Mouse (Mus musculus) kidney, embryonic 15.5 days (tissue): ENCODE measurements around the gene Kmo. TPM values are rescaled to one million over a fixed set of nuclear protein-coding genes. Genes with fewer than 3 reads are reported as not detected.

Experiments
- ATAC-seq: fragments of 200-750 bp; cut with Nextera tagmentation; replicated peaks from 2 replicates; pipeline ENCODE4 v1.8.0; 2017; ENCODE audit warnings: moderate TSS enrichment; ENCODE audit not compliant: low FRiP score
- H3K27ac ChIP-seq: fragments of 300-500 bp; sonication (generic); 2 replicates; pipeline ENCODE4 v1.5.1; 2015; ENCODE audit warnings: mild to moderate bottlenecking, inconsistent platforms
- H3K27me3 ChIP-seq: fragments of 300-500 bp; sonication (generic); 2 replicates; pipeline ENCODE4 v1.6.1; 2015; ENCODE audit warnings: inconsistent platforms
- H3K36me3 ChIP-seq: fragments of 300-500 bp; sonication (generic); 2 replicates; pipeline ENCODE4 v1.6.1; 2015; ENCODE audit warnings: inconsistent platforms
- H3K4me1 ChIP-seq: fragments of 300-500 bp; sonication (generic); 2 replicates; pipeline ENCODE4 v1.6.1; 2015; ENCODE audit warnings: inconsistent platforms
- H3K4me2 ChIP-seq: fragments of 300-500 bp; sonication (generic); 2 replicates; pipeline ENCODE4 v1.6.1; 2015; ENCODE audit warnings: moderate library complexity, mild to moderate bottlenecking, inconsistent platforms
- H3K4me3 ChIP-seq: fragments of 300-500 bp; sonication (generic); replicated peaks from 2 replicates; pipeline ENCODE4 v1.5.1; 2015; ENCODE audit warnings: mild to moderate bottlenecking, inconsistent platforms
- H3K9ac ChIP-seq: fragments of 300-500 bp; sonication (generic); 2 replicates; pipeline ENCODE4 v1.6.1; 2015; ENCODE audit warnings: mild to moderate bottlenecking, inconsistent platforms
- H3K9me3 ChIP-seq: fragments of 300-500 bp; sonication (generic); replicated peaks from 2 replicates; pipeline ENCODE4 v1.6.1; 2016; ENCODE audit warnings: inconsistent platforms
- WGBS: fragments of 180-500 bp; shearing (Covaris S2); methylation state at CpG from one replicate; pipeline ENCODE4 v1.1.7; 2015; ENCODE audit warnings: mixed read lengths; 5-methylcytosine and 5-hydroxymethylcytosine counted together
- polyA plus RNA-seq: library from polyadenylated mRNA; unstranded; fragments of >200 nt; fragmentation: Nextera tagmentation; extraction: Ambion mirVana; gene quantifications from 2 replicates; pipeline ENCODE4 v1.2.1, GENCODE M21; 2015

Kmo gene
- polyA plus RNA-seq, 1 experiment from 2014 or later = 0.25 TPM

- Histone ChIP-seq H3K36me3 (no peaks in the 10 kb centered on the region), H3K27ac (no peak overlapping the region), H3K27me3 (no peaks in the 10 kb centered on the region), H3K9ac (no peak overlapping the region), H3K9me3 (no peaks in the 10 kb centered on the region), H3K4me1 (no peaks in the 10 kb centered on the region), H3K4me3 (no peak overlapping the region), H3K4me2 (no peak overlapping the region)
- WGBS = 88% methylated on average over 7 of the region's 7 CpGs
- no peak for ATAC-seq
Measured at GRCm38 (mm10) chr1:175639072-175639471, 18.9 kb downstream of the Kmo start.

GRCm38 (mm10) chr1:175640435-175641150 lies 20.4 kb downstream of the Kmo start:
- Histone ChIP-seq H3K4me2 (no peak overlapping the region), H3K9me3 (no peaks in the 10 kb centered on the region), H3K27ac (no peak overlapping the region), H3K36me3 (no peaks in the 10 kb centered on the region), H3K9ac (no peak overlapping the region), H3K4me3 (no peak overlapping the region), H3K27me3 (no peaks in the 10 kb centered on the region), H3K4me1 (no peaks in the 10 kb centered on the region)
- ATAC-seq = no peak
- WGBS = 81% methylated on average over 6 of the region's 6 CpGs

GRCm38 (mm10) chr1:175643496-175644265 lies 23.5 kb downstream of the Kmo start:
- Histone ChIP-seq H3K36me3 (no peaks in the 10 kb centered on the region), H3K27ac (no peak overlapping the region), H3K9me3 (no peaks in the 10 kb centered on the region), H3K27me3 (no peaks in the 10 kb centered on the region), H3K9ac (no peak overlapping the region), H3K4me2 (no peak overlapping the region), H3K4me3 (no peak overlapping the region), H3K4me1 (no peaks in the 10 kb centered on the region)
- WGBS = 59% methylated on average over 5 of the region's 5 CpGs
- ATAC-seq = no peak

- ATAC-seq = no peak; the same call in 1 of the 2 replicates
- Histone ChIP-seq H3K36me3 (no peaks in the 10 kb centered on the region), H3K9ac (no peak overlapping the region), H3K4me1 (no peaks in the 10 kb centered on the region), H3K27ac (no peak overlapping the region), H3K9me3 (no peaks in the 10 kb centered on the region), H3K4me3 (no peak overlapping the region), H3K27me3 (no peaks in the 10 kb centered on the region), H3K4me2 (no peak overlapping the region)
- 42% methylated on average over 9 of the region's 9 CpGs for WGBS
Measured at GRCm38 (mm10) chr1:175646952-175647351, 26.8 kb downstream of the Kmo start.

- Histone ChIP-seq H3K36me3 (no peaks in the 10 kb centered on the region), H3K27me3 (no peaks in the 10 kb centered on the region), H3K4me3 (no peak overlapping the region), H3K9me3 (no peaks in the 10 kb centered on the region), H3K4me1 (no peaks in the 10 kb centered on the region), H3K9ac (no peak overlapping the region), H3K4me2 (no peak overlapping the region), H3K27ac (no peak overlapping the region)
- no peak for ATAC-seq
- 92% methylated on average over 4 of the region's 4 CpGs for WGBS
Measured at GRCm38 (mm10) chr1:175648615-175649014, 28.4 kb downstream of the Kmo start.

- 91% methylated on average over 4 of the region's 4 CpGs for WGBS
- no peaks in the 10 kb centered on the region for H3K4me1 ChIP-seq
- no peak overlapping the region for H3K9ac ChIP-seq
Measured at GRCm38 (mm10) chr1:175659900-175660299, 39.7 kb downstream of the Kmo start.

GRCm38 (mm10) chr1:175668666-175669405 lies 48.7 kb downstream of the Kmo start:
- no peaks in the 10 kb centered on the region for H3K27me3 ChIP-seq
- no peak overlapping the region for H3K9ac ChIP-seq
- H3K36me3 ChIP-seq = no peaks in the 10 kb centered on the region
- no peak overlapping the region for H3K4me2 ChIP-seq
- 76% methylated on average over 5 of the region's 5 CpGs for WGBS
- H3K27ac ChIP-seq = no peak overlapping the region
- no peak overlapping the region for H3K4me3 ChIP-seq
- H3K4me1 ChIP-seq = no peaks in the 10 kb centered on the region
- no peaks in the 10 kb centered on the region for H3K9me3 ChIP-seq
- peak; percentile 78; the same call in 1 of the 2 replicates for ATAC-seq

More at GRCm38 (mm10) chr1:175659900-175660299, 39.7 kb downstream of the Kmo start:
- Histone ChIP-seq H3K36me3 (no peaks in the 10 kb centered on the region), H3K9me3 (no peaks in the 10 kb centered on the region), H3K27me3 (no peaks in the 10 kb centered on the region), H3K4me3 (no peak overlapping the region), H3K27ac (no peak overlapping the region), H3K4me2 (no peak overlapping the region)
- no peak for ATAC-seq

GRCm38 (mm10) chr1:175669456-175669855 lies 49.3 kb downstream of the Kmo start:
- H3K9me3 ChIP-seq = no peaks in the 10 kb centered on the region
- 92% methylated on average over 3 of the region's 3 CpGs for WGBS
- H3K9ac ChIP-seq = no peak overlapping the region
- H3K27me3 ChIP-seq = no peaks in the 10 kb centered on the region
- no peak overlapping the region for H3K4me3 ChIP-seq
- no peaks in the 10 kb centered on the region for H3K36me3 ChIP-seq
- no peak overlapping the region for H3K4me2 ChIP-seq
- ATAC-seq = no peak
- no peaks in the 10 kb centered on the region for H3K4me1 ChIP-seq
- H3K27ac ChIP-seq = no peak overlapping the region

GRCm38 (mm10) chr1:175670042-175670441 lies 49.9 kb downstream of the Kmo start:
- no peaks in the 10 kb centered on the region for H3K4me1 ChIP-seq
- no peak for ATAC-seq
- H3K36me3 ChIP-seq = no peaks in the 10 kb centered on the region
- H3K27me3 ChIP-seq = no peaks in the 10 kb centered on the region
- no peak overlapping the region for H3K4me3 ChIP-seq
- no peak overlapping the region for H3K4me2 ChIP-seq
- no peaks in the 10 kb centered on the region for H3K9me3 ChIP-seq
- WGBS = 83% methylated on average over 7 of the region's 7 CpGs
- H3K27ac ChIP-seq = no peak overlapping the region
- no peak overlapping the region for H3K9ac ChIP-seq

GRCm38 (mm10) chr1:175671626-175672025 lies 51.4 kb downstream of the Kmo start:
- no peak for ATAC-seq

GRCm38 (mm10) chr1:175673563-175674325 lies 53.6 kb downstream of the Kmo start:
- no peak overlapping the region for H3K4me2 ChIP-seq
- H3K4me1 ChIP-seq = no peaks in the 10 kb centered on the region
- WGBS = 76% methylated on average over 7 of the region's 7 CpGs
- H3K36me3 ChIP-seq = no peaks in the 10 kb centered on the region
- no peaks in the 10 kb centered on the region for H3K27me3 ChIP-seq
- ATAC-seq = no peak
- H3K27ac ChIP-seq = no peak overlapping the region
- no peak overlapping the region for H3K9ac ChIP-seq
- H3K9me3 ChIP-seq = no peaks in the 10 kb centered on the region
- no peak overlapping the region for H3K4me3 ChIP-seq

More at GRCm38 (mm10) chr1:175671626-175672025, 51.4 kb downstream of the Kmo start:
- no peaks in the 10 kb centered on the region for H3K27me3 ChIP-seq
- no peaks in the 10 kb centered on the region for H3K9me3 ChIP-seq
- H3K4me1 ChIP-seq = no peaks in the 10 kb centered on the region
- H3K4me2 ChIP-seq = no peak overlapping the region
- H3K27ac ChIP-seq = no peak overlapping the region
- H3K4me3 ChIP-seq = no peak overlapping the region
- H3K36me3 ChIP-seq = no peaks in the 10 kb centered on the region
- 18% methylated on average over 1 of the region's 1 CpGs for WGBS
- no peak overlapping the region for H3K9ac ChIP-seq
